Mouse (Mus musculus): ENCODE results near the gene Arsg. TPM values are rescaled to one million over a fixed set of nuclear protein-coding genes. Genes with fewer than 3 reads are reported as not detected.

Arsg gene
- polyA plus RNA-seq, 1 experiment, result 4.4 TPM

DNA sequence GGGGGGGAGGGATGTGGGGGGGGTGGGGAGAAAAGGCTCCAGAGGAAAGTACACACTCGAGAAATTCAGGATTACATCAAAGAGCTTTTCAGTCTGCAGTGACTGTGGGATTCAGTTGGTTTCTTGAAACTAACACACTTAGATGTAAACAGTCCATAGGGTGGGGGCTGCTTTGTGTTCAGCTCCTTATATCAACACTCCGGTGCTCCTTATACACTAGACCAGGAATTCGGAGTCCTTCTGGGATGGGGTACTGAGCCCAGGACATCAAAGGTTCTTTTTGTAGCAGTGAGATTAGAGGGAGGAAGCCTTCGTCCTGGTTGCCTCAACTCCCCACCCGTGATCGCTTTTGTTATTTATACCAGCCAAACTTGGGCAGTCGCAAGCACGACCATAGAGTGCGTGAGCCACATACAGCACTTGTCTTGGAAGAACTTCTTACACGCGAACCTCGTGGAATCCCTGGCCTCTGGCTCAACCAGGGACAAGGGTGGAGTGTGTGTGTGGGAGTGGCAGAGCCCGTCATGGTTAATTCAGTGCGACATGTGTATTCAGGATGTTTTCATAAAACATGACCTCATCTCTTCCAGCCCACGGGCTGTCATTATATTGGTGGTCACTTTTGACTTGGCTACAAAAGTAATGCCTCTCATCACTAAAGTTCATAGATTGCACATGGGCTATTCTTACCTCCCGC, 73.3 kb downstream of the Arsg start:
- Histone ChIP-seq H3K4me1 (ENCODE audit: control insufficient read depth, insufficient read depth, low read length) (no peaks in the 10 kb centered on the region; the same call in 1 of the 2 replicates), H3K4me3 (replicated peaks; ENCODE audit: extremely low read depth, low read depth, low read length) (no peak overlapping the region)
- WGBS, result 32% methylated on average over 16 of the region's 16 CpGs
- no peak for TF ChIP-seq POLR2A (IDR thresholded peaks at IDR 0.05; ENCODE audit: borderline replicate concordance, extremely low read depth, low read depth, low read length)
- DNase-seq, result no peak

- 100% methylated on average over 1 of the region's 1 CpGs for WGBS
- TF ChIP-seq CTCF (IDR thresholded peaks at IDR 0.05; ENCODE audit: insufficient read depth, low read length) (no peak), POLR2A (IDR thresholded peaks at IDR 0.05; ENCODE audit: borderline replicate concordance, extremely low read depth, low read depth, low read length) (no peak)
- DNase-seq, result no peak
- Histone ChIP-seq H3K4me1 (ENCODE audit: control insufficient read depth, insufficient read depth, low read length) (no peaks in the 10 kb centered on the region; the same call in 1 of the 2 replicates), H3K4me3 (replicated peaks; ENCODE audit: extremely low read depth, low read depth, low read length) (no peak overlapping the region)
Measured at GRCm38 (mm10) chr11:109547652-109548051, 74.5 kb downstream of the Arsg start.

- no peak for DNase-seq
- WGBS, result 72% methylated on average over 5 of the region's 5 CpGs
- Histone ChIP-seq H3K4me3 (replicated peaks; ENCODE audit: extremely low read depth, low read depth, low read length) (no peak overlapping the region), H3K4me1 (ENCODE audit: control insufficient read depth, insufficient read depth, low read length) (no peaks in the 10 kb centered on the region; the same call in 1 of the 2 replicates)
- TF ChIP-seq CTCF (IDR thresholded peaks at IDR 0.05; ENCODE audit: insufficient read depth, low read length) (no peak), POLR2A (IDR thresholded peaks at IDR 0.05; ENCODE audit: borderline replicate concordance, extremely low read depth, low read depth, low read length) (no peak)
Measured at GRCm38 (mm10) chr11:109549599-109550290, 76.6 kb downstream of the Arsg start.

DNA sequence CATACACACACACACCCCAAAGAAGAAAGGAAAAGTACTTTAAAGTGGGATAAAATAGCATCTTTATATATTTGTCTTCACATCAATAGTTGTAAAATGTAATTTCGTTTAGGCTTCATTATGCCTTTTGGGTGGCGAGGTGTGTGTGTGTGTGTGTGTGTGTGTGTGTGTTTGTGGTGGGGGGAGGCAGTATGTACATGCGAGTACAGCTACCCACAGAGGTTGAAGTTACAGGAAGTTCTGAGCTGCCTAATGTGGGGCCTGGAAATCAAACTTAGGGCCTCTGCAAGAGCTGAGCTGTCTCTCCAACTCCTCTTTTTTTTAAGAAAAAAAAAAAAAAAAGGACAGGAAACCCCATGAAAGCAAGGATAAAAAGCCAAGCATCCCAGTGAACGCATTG, 80.7 kb downstream of the Arsg start:
- no peak overlapping the region for H3K4me3 ChIP-seq (replicated peaks; ENCODE audit: extremely low read depth, low read depth, low read length)
- no peak for DNase-seq
- WGBS, result 61% methylated on average over 4 of the region's 4 CpGs
- TF ChIP-seq CTCF (IDR thresholded peaks at IDR 0.05; ENCODE audit: insufficient read depth, low read length) (no peak), POLR2A (IDR thresholded peaks at IDR 0.05; ENCODE audit: borderline replicate concordance, extremely low read depth, low read depth, low read length) (no peak)
- no peaks in the 10 kb centered on the region for H3K4me1 ChIP-seq (ENCODE audit: control insufficient read depth, insufficient read depth, low read length)

- 36% methylated on average over 3 of the region's 3 CpGs for WGBS
- H3K4me1 ChIP-seq (ENCODE audit: control insufficient read depth, insufficient read depth, low read length), result 0 out of 2 replicates have a peak, but pooled peaks cover 2% of the 10 kb centered on the region
- TF ChIP-seq POLR2A (IDR thresholded peaks at IDR 0.05; ENCODE audit: borderline replicate concordance, extremely low read depth, low read depth, low read length), result no peak
- no peak for TF ChIP-seq CTCF (IDR thresholded peaks at IDR 0.05; ENCODE audit: insufficient read depth, low read length)
- DNase-seq, result no peak
- no peak overlapping the region for H3K4me3 ChIP-seq (replicated peaks; ENCODE audit: extremely low read depth, low read depth, low read length)
Measured at GRCm38 (mm10) chr11:109554443-109554842, 81.3 kb downstream of the Arsg start.

DNA sequence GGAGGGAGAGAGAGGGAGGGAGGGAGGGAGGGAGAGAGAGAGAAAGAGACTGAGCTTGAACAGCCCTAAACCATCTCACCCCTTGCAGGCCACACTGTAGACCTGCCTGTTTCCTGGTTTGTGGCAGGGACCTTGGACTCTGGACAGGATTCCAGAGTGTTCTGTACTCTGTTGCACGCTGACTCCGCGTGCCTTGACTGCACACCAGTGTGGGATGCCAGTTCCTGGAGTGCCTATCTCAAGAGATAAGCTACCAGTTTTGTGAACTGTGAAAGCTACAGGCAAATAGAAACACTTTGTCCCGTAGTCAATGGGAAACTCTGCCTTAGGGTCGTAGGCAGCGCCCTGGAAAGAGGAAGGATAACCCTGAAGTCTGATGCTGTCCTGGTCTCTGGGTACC, 83.0 kb downstream of the Arsg start:
- Histone ChIP-seq H3K4me3 (replicated peaks; ENCODE audit: extremely low read depth, low read depth, low read length) (no peak overlapping the region), H3K4me1 (ENCODE audit: control insufficient read depth, insufficient read depth, low read length) (peaks cover 8% of the 10 kb centered on the region)
- no peak for DNase-seq
- 82% methylated on average over 6 of the region's 6 CpGs for WGBS
- no peak for TF ChIP-seq POLR2A (IDR thresholded peaks at IDR 0.05; ENCODE audit: borderline replicate concordance, extremely low read depth, low read depth, low read length)

DNA sequence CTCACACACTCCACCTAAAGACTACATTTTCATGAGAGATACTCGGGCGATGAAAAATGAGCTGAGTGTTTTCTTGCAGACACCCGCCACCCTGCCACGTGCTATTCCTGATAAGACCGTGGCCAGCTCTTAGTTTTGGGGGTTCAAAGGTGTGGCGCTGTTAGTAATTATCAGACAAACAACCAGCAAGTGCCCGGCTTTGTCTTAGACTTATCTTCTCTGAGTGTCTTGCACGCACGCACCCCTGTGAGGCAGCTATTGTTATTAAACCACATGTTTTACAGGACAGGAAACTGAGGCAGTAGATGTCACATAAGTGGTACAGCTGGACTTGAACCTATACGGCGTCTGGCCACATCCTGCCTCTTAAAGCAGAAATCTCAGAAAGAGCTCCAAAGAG, 84.2 kb downstream of the Arsg start:
- TF ChIP-seq CTCF (IDR thresholded peaks at IDR 0.05; ENCODE audit: insufficient read depth, low read length) (no peak), POLR2A (IDR thresholded peaks at IDR 0.05; ENCODE audit: borderline replicate concordance, extremely low read depth, low read depth, low read length) (no peak)
- Histone ChIP-seq H3K4me1 (ENCODE audit: control insufficient read depth, insufficient read depth, low read length) (peaks cover 9% of the 10 kb centered on the region), H3K4me3 (replicated peaks; ENCODE audit: extremely low read depth, low read depth, low read length) (no peak overlapping the region)
- no peak for DNase-seq
- WGBS, result 62% methylated on average over 11 of the region's 11 CpGs

DNA sequence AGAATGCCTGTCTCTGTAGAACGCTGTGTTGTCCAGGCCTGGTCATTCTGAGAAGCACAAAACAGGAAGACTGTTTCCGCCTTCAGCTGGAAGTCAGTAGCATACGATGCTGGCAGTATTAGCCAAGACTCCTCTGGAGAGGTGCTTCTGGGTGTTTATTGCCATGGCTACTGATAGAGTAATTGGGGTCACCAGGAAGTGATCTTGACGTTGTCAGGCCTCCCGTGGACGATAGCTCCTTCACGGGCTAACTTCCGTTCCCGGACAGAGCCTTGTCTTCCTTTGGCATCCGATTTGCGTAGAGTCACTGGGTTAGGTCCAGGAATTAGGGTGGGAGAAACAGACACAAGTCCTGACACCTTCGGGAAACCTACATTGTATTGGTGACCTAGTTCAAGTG, 86.1 kb downstream of the Arsg start:
- DNase-seq, result no peak
- 58% methylated on average over 12 of the region's 12 CpGs for WGBS
- H3K4me3 ChIP-seq (replicated peaks; ENCODE audit: extremely low read depth, low read depth, low read length), result no peak overlapping the region

DNA sequence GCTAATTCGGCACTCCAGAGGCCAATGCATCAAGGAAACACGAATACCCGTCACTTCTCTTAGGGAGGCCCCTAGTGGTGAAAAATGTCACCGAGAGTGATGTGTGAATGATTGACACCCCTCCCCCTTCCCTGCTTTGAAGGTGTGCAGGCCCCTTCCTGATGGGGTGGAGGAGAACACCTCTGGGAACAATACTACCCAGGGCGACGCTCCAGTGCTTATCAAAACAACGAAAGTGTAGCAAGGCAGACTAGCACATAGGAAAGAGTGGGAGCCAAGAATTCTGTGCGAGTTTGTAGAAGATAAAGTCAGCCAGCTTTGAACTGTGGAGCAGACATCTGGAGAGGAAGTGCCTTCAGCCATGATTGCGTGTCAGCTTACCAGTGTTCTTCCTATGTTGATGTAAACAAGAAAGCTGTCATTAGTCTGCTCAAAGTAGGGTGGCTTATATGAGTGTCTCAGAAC, 87.7 kb downstream of the Arsg start:
- WGBS, result 9% methylated on average over 9 of the region's 9 CpGs
- TF ChIP-seq POLR2A (IDR thresholded peaks at IDR 0.05; ENCODE audit: borderline replicate concordance, extremely low read depth, low read depth, low read length) (no peak), CTCF (IDR thresholded peaks at IDR 0.05; ENCODE audit: insufficient read depth, low read length) (peak; percentile 27; the same call in 1 of the 2 replicates)
- H3K4me1 ChIP-seq (ENCODE audit: control insufficient read depth, insufficient read depth, low read length), result peaks cover 9% of the 10 kb centered on the region

More for the DNA sequence above, 86.1 kb downstream of the Arsg start:
- no peak for TF ChIP-seq POLR2A (IDR thresholded peaks at IDR 0.05; ENCODE audit: borderline replicate concordance, extremely low read depth, low read depth, low read length)
- peaks cover 9% of the 10 kb centered on the region for H3K4me1 ChIP-seq (ENCODE audit: control insufficient read depth, insufficient read depth, low read length)

DNA sequence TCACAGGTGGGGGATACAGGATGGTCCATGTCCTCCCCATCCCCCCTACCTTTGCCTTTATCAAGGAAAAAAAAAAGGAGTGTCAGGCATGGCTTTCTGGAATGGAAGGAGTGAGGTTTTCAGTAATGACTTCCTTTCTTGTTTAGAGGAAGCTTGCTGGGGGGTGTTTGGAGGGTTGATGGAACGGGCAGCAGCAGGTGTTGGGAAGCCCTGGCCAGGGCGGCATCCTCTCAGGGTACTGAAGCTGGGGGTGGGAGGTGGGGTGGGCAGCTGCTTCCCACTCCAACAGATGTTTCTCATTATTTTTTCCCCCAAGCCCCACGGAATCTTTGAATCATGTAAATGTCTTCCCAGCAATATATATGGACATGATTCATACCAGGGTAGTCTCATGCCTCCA, 88.3 kb downstream of the Arsg start:
- WGBS, result 46% methylated on average over 3 of the region's 3 CpGs

More for the DNA sequence above, 87.7 kb downstream of the Arsg start:
- peak; percentile 31 for DNase-seq
- no peak overlapping the region for H3K4me3 ChIP-seq (replicated peaks; ENCODE audit: extremely low read depth, low read depth, low read length)

More for the DNA sequence above, 88.3 kb downstream of the Arsg start:
- no peak for DNase-seq
- Histone ChIP-seq H3K4me1 (ENCODE audit: control insufficient read depth, insufficient read depth, low read length) (peaks cover 9% of the 10 kb centered on the region), H3K4me3 (replicated peaks; ENCODE audit: extremely low read depth, low read depth, low read length) (no peak overlapping the region)
- no peak for TF ChIP-seq POLR2A (IDR thresholded peaks at IDR 0.05; ENCODE audit: borderline replicate concordance, extremely low read depth, low read depth, low read length)
